Mouse (Mus musculus) kidney, postnatal 0 days (tissue): ENCODE data around the gene Mturn. TPM values are rescaled to one million over a fixed set of nuclear protein-coding genes. Genes with fewer than 3 reads are reported as not detected.
A peak's percentile ranks its signal among the peaks of the same experiment; 100 is the strongest.

Experiments used
- ATAC-seq: fragments of 200-750 bp; cut with Nextera tagmentation; replicated peaks from 2 replicates; pipeline ENCODE4 v1.8.0; 2017; ENCODE audit warnings: low read depth, moderate number of reproducible peaks, moderate TSS enrichment, moderate library complexity; ENCODE audit not compliant: low FRiP score
- DNase-seq: peaks from one replicate; pipeline ENCODE4 v3.0.0-alpha.2; 2016; ENCODE audit warnings: low spot score
- H3K27ac ChIP-seq: fragments of 300-500 bp; sonication (generic); 2 replicates; pipeline ENCODE4 v1.5.1; 2014; ENCODE audit warnings: mild to moderate bottlenecking
- H3K27me3 ChIP-seq: fragments of 300-500 bp; sonication (generic); 2 replicates; pipeline ENCODE4 v1.6.1; 2014; ENCODE audit warnings: low read length, mixed read lengths; ENCODE audit not compliant: insufficient read depth
- H3K36me3 ChIP-seq: fragments of 300-500 bp; sonication (generic); 2 replicates; pipeline ENCODE4 v1.6.1; 2014; ENCODE audit warnings: low read length, mixed read lengths; ENCODE audit not compliant: insufficient read depth
- H3K4me1 ChIP-seq: fragments of 300-500 bp; sonication (generic); replicated peaks from 2 replicates; pipeline ENCODE4 v1.6.1; 2014; ENCODE audit warnings: antibody characterized with exemption, low read length, mixed read lengths; ENCODE audit not compliant: insufficient read depth
- H3K4me2 ChIP-seq: fragments of 300-500 bp; sonication (generic); 2 replicates; pipeline ENCODE4 v1.6.1; 2014; ENCODE audit warnings: mild to moderate bottlenecking, low read length, moderate library complexity, mixed read lengths
- H3K4me3 ChIP-seq: fragments of 300-500 bp; sonication (generic); replicated peaks from 2 replicates; pipeline ENCODE4 v1.5.1; 2014; ENCODE audit warnings: low read depth, low read length
- H3K9ac ChIP-seq: fragments of 300-500 bp; sonication (generic); 2 replicates; pipeline ENCODE4 v1.6.1; 2014; ENCODE audit warnings: low read depth, low read length
- H3K9me3 ChIP-seq: fragments of 300-500 bp; sonication (generic); replicated peaks from 2 replicates; pipeline ENCODE4 v1.6.1; 2016; ENCODE audit warnings: low read length, inconsistent platforms, mixed read lengths
- CTCF ChIP-seq: IDR thresholded peaks from 2 replicates; pipeline ENCODE4 v1.5.1; 2016; ENCODE audit warnings: antibody characterized with exemption, low read depth, mild to moderate bottlenecking, moderate library complexity
- WGBS: fragments of 180-500 bp; shearing (Covaris S2); extraction: QIAGEN DNeasy Blood & Tissue Kit; methylation state at CpG from one replicate; pipeline ENCODE4 v1.1.7; 2014; 5-methylcytosine and 5-hydroxymethylcytosine counted together
- polyA plus RNA-seq: library from polyadenylated mRNA; unstranded; fragments of >200 nt; fragmentation: Nextera tagmentation; extraction: Ambion mirVana; gene quantifications from 2 replicates; pipeline ENCODE4 v1.2.1, GENCODE M21; 2015

The Mturn gene
- polyA plus RNA-seq, 1 experiment from 2014 or later, result 8.2 TPM

- H3K9ac ChIP-seq, result no peak overlapping the region
- WGBS, result 77% methylated on average over 6 of the region's 6 CpGs
- no peaks in the 10 kb centered on the region for H3K4me1 ChIP-seq
- DNase-seq (no peak), ATAC-seq (no peak)
- H3K36me3 ChIP-seq, result no peaks in the 10 kb centered on the region
- no peaks in the 10 kb centered on the region for H3K27me3 ChIP-seq
- no peak overlapping the region for H3K4me3 ChIP-seq
- no peak overlapping the region for H3K4me2 ChIP-seq
- no peak overlapping the region for H3K27ac ChIP-seq
- no peak for TF ChIP-seq CTCF
- no peaks in the 10 kb centered on the region for H3K9me3 ChIP-seq
Measured at GRCm38 (mm10) chr6:54726309-54726708, 44.9 kb downstream of the Mturn start.

- no peak for TF ChIP-seq CTCF
- Histone ChIP-seq H3K4me3 (no peak overlapping the region), H3K9ac (no peak overlapping the region), H3K36me3 (no peaks in the 10 kb centered on the region), H3K27ac (no peak overlapping the region), H3K4me1 (no peaks in the 10 kb centered on the region), H3K9me3 (no peaks in the 10 kb centered on the region), H3K27me3 (no peaks in the 10 kb centered on the region), H3K4me2 (no peak overlapping the region)
- ATAC-seq (no peak), DNase-seq (no peak)
- WGBS, result 78% methylated on average over 6 of the region's 6 CpGs
Measured at GRCm38 (mm10) chr6:54726796-54727195, 45.4 kb downstream of the Mturn start.

GRCm38 (mm10) chr6:54727416-54727815 is 46.0 kb downstream of the Mturn start:
- ATAC-seq, result no peak
- H3K4me1 ChIP-seq, result no peaks in the 10 kb centered on the region
- no peak overlapping the region for H3K4me3 ChIP-seq

GRCm38 (mm10) chr6:54729451-54730105 is 48.2 kb downstream of the Mturn start:
- H3K27me3 ChIP-seq, result no peaks in the 10 kb centered on the region
- ATAC-seq (0 out of 2 replicates have a peak, but pooled peaks have one; percentile 17), DNase-seq (no peak)
- H3K9ac ChIP-seq, result no peak overlapping the region
- H3K4me1 ChIP-seq, result no peaks in the 10 kb centered on the region
- no peaks in the 10 kb centered on the region for H3K9me3 ChIP-seq
- H3K36me3 ChIP-seq, result no peaks in the 10 kb centered on the region
- TF ChIP-seq CTCF, result no peak
- no peak overlapping the region for H3K4me2 ChIP-seq
- 58% methylated on average over 2 of the region's 2 CpGs for WGBS
- no peak overlapping the region for H3K4me3 ChIP-seq
- H3K27ac ChIP-seq, result no peak overlapping the region

More at GRCm38 (mm10) chr6:54727416-54727815, 46.0 kb downstream of the Mturn start:
- H3K9me3 ChIP-seq, result no peaks in the 10 kb centered on the region
- no peak overlapping the region for H3K27ac ChIP-seq
- no peak for DNase-seq
- no peaks in the 10 kb centered on the region for H3K36me3 ChIP-seq
- WGBS, result 94% methylated on average over 5 of the region's 5 CpGs
- H3K27me3 ChIP-seq, result no peaks in the 10 kb centered on the region
- H3K9ac ChIP-seq, result no peak overlapping the region
- no peak overlapping the region for H3K4me2 ChIP-seq
- no peak for TF ChIP-seq CTCF

- 77% methylated on average over 3 of the region's 3 CpGs for WGBS
- no peak overlapping the region for H3K27ac ChIP-seq
- no peaks in the 10 kb centered on the region for H3K27me3 ChIP-seq
- ATAC-seq (no peak), DNase-seq (no peak)
- H3K4me2 ChIP-seq, result no peak overlapping the region
- no peak overlapping the region for H3K4me3 ChIP-seq
- TF ChIP-seq CTCF, result no peak
- no peaks in the 10 kb centered on the region for H3K9me3 ChIP-seq
- no peaks in the 10 kb centered on the region for H3K4me1 ChIP-seq
- H3K9ac ChIP-seq, result no peak overlapping the region
- H3K36me3 ChIP-seq, result no peaks in the 10 kb centered on the region
Measured at GRCm38 (mm10) chr6:54731726-54732125, 50.3 kb downstream of the Mturn start.

- WGBS, result 65% methylated on average over 7 of the region's 7 CpGs
- H3K36me3 ChIP-seq, result no peaks in the 10 kb centered on the region
- ATAC-seq, result no peak
- H3K27me3 ChIP-seq, result no peaks in the 10 kb centered on the region
- no peaks in the 10 kb centered on the region for H3K9me3 ChIP-seq
- no peak for DNase-seq
- TF ChIP-seq CTCF, result no peak
- H3K9ac ChIP-seq, result no peak overlapping the region
- no peaks in the 10 kb centered on the region for H3K4me1 ChIP-seq
- H3K4me2 ChIP-seq, result no peak overlapping the region
- H3K27ac ChIP-seq, result no peak overlapping the region
- no peak overlapping the region for H3K4me3 ChIP-seq
Measured at GRCm38 (mm10) chr6:54732721-54733120, 51.3 kb downstream of the Mturn start.

- no peaks in the 10 kb centered on the region for H3K9me3 ChIP-seq
- ATAC-seq, result no peak
- DNase-seq, result no peak
- H3K4me2 ChIP-seq, result no peak overlapping the region
- no peaks in the 10 kb centered on the region for H3K4me1 ChIP-seq
- H3K27ac ChIP-seq, result no peak overlapping the region
- no peaks in the 10 kb centered on the region for H3K36me3 ChIP-seq
- no peak overlapping the region for H3K4me3 ChIP-seq
- WGBS, result 84% methylated on average over 9 of the region's 9 CpGs
- no peaks in the 10 kb centered on the region for H3K27me3 ChIP-seq
- no peak overlapping the region for H3K9ac ChIP-seq
- TF ChIP-seq CTCF, result no peak
Measured at GRCm38 (mm10) chr6:54736126-54736525, 54.7 kb downstream of the Mturn start.
